Mouse (Mus musculus) erythroid progenitor cell, adult 5-6 weeks (primary cell): Measurements from ENCODE around the gene Mcm7. TPM values are rescaled to one million over a fixed set of nuclear protein-coding genes. Genes with fewer than 3 reads are reported as not detected.

Source experiments
- ATAC-seq: replicated peaks from 2 replicates; pipeline ENCODE4 v1.8.0; 2016; ENCODE audit warnings: moderate number of reproducible peaks, mild to moderate bottlenecking, moderate TSS enrichment, inconsistent platforms; ENCODE audit not compliant: poor library complexity, low FRiP score, severe bottlenecking
- total RNA-seq, 2 experiments: library from RNA; stranded (forward) in 1 of 2; stranded (reverse) in 1 of 2; fragments of 150-400 nt in 1 of 2; fragments of 186-747, 209-891 nt in 1 of 2; gene quantifications; 2 replicates each; pipeline versions ENCODE4 v1.2.3 to v1.2.4; 2015 to 2017; ENCODE audit warnings: low replicate concordance in 2 of 2

The Mcm7 gene
- total RNA-seq, 2 experiments from 2014 or later: 223 to 304 TPM

DNA sequence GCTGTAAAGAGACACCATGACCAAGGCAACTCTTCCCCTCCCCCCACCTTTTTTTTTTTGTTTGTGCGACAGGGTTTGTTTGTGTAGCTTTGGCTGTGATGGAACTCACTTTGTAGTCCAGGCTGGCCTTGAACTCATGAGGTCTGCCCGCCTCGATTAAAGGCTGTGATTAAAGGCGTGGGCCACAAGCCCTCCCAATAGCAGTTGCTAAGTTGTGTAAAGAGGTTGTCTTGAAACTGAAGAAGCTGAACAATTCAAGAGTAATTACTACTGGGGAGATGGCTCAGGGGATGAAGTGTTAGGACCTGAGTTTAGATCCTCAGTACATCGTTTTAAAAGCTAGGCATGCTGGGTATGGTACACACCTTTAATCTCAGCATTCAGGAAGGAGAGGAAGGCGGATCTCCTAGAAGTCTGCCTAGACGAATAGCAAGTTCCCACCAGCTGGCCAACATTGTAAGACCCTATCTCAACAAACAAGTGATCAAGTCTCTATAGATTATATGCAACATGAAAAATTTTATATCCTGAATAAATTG lies 11.9 kb downstream of the Mcm7 start:
- ATAC-seq: no peak

DNA sequence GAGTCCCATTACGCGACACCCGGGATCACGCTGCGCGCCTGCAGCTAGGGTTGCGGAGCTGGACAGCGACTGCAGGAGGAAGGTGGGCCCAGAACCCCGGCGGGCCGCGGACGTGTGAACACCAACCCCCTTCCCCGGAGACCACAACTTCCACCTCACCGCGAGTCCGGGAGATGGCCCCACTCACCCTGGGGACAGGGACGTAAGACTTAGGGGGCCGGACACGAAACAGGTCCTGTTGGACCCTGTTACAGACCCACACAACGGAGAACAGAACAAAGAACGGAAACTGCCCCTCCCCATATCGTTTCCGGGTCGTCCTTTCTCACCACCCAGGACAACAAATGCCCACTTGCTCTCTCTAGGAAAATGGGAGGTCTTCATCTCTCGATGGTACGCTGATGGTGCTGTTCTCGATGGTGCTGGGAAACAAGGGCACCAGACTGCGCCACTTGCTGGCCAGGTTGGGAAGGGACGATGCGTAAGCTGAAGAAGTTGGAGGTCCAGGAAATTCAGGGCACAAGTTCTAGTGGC lies 16.7 kb downstream of the Mcm7 start, which contains the start of gene Zfp113:
Gene Zfp113, minus strand, starts transcription at position 302 of the 534 bp plus-strand sequence.
- peak; percentile 95 for ATAC-seq

GRCm38 (mm10) chr5:138154390-138154789 lies 17.8 kb downstream of the Mcm7 start:
- ATAC-seq: no peak

GRCm38 (mm10) chr5:138138585-138138984 lies 33.6 kb downstream of the Mcm7 start:
- ATAC-seq: no peak

DNA sequence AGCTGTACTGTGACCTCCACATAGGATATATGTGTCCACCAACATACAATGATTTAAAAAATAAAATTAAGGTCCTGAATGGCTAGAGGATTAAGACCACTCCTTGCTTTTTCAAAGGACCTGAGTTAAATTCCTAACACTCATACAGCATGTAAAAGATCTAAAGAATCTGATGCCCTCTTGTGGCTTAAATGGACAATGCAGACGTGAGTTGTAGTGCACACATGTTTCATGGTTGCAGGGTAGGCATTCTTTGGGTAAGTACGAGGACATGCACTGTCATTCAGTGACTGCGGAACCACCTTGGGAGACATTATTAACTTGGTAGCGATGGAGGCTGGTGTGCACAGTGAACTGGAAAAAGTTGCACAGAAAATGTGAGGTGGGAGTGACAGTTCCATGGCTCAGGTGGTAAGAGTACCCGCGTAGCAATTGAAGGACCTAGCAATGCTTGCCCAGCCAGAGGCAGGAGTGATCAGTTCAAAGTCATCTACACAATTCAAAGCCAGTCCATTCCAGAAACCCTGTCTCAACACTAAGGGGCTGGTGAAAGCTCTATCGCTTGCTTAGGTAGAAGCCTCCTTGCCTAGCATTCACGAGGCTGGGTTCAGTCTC lies 34.2 kb downstream of the Mcm7 start:
- ATAC-seq: peak; percentile 80

GRCm38 (mm10) chr5:138137257-138137656 lies 35.0 kb downstream of the Mcm7 start:
- 0 out of 2 replicates have a peak, but pooled peaks have one; percentile 40 for ATAC-seq

GRCm38 (mm10) chr5:138132425-138133064 lies 39.7 kb downstream of the Mcm7 start:
- ATAC-seq: no peak

DNA sequence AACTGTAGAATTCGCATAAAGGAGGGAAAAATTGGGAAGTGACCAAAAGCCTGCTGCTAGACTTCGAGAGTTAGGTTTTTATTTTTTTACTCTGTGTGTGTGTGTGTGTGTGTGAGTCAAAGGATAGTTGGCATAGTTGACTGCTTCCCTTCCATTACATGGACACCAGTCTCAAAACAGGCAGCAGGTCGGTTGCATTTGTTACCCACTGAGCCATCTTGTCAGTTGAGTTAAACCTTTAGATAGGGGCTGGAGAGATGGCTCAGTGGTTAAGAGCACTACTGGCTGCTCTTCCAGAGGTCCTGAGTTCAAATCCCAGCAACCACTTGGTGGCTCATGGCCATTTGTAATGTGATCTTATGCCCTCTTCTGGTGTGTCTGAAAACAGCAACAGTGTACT lies 54.2 kb downstream of the Mcm7 start:
- no peak for ATAC-seq

DNA sequence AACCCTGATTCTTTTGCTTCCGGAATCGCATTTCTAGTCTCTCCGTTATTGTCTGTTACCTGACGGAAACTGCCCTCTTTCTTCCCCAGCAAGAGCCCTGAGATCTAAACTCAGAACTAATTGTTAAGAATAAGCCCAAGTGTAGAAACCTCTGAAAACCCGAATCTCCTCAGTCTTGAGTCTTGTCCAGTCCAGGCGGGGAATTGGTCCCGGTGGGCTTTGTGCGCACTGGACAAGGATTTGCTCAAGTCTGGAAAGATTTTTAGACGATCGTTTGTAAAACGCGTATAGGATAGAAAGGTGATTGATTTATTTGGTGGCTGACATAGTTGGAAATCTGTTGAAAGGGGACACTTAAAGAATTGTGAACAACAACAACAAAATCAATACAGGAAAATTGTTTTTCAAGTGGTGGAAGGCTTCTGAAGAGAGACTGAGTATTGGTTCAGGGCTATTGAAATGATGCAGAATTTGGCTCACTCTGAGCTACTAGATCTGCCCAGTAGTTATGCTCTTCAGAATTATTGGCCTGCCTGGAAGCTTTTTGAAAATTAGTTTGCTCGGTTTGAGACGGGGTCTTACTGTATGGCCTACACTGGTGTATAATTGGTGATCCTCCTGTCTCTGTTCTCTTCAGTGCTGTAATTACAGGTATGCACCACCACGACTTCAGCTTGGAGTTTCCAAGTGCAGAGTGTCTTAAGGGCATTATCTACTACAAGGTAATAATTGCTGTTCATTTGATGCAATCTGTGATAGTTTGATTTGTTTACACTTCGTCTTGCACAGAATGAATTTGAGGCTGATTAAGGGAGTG lies 54.8 kb downstream of the Mcm7 start:
- peak; percentile 39; the same call in 1 of the 2 replicates for ATAC-seq

DNA sequence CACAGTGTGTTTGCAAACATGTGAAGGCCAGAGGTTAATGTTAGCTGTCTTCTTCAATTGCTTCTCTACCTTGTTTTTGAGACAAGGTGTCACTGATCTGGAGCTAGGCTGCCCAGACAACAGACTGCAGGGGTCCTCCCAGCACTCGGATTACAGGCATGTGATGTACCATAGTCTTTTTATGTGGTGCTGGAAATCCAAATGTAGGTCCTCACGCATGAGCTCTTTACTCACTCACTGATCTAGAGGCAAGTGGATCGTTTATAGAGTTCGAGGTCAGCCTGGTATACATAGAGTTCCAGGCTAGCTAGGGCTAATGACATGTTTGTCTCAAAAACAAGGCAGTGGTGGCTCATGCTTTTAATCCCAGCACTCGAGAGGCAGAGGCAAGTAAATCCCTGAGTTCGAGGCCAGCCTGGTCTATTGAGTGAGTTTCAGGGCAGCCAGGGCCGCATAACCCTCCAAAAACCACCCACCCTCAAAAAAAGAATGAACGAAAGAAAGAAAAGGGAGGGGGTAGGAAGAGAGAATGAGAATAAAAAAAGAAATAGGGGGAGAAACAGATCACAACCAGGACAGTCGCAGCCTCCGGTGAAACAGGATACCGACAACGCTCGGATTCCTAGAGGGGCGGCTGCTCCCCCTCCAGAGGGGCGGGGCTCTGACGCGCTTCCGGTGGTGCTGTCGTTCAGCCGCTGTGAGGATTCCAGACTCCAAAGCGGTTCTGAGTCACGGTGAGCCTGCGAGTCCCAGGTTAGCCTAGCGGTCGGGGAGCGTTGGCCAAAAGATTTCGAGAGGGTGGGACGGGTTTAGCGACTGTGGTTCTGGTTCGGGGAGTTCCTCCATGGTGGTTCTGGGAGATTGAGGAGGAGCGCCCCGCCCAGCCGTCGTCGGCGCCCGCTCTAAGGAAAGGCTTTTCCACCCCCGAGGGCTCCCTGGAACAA lies 55.7 kb downstream of the Mcm7 start, which contains the start of gene Zscan21:
Gene Zscan21, plus strand, starts transcription at position 649 of the 944 bp plus-strand sequence.
- ATAC-seq: peak; percentile 99

Other genes with a start within 250 kb of the Mcm7 start
- gene Gjc3, start 209.3 kb downstream of the Mcm7 start, total RNA-seq (2015; ENCODE audit: low replicate concordance): not detected in 2 replicates
- not detected in 2 replicates for gene Gjc3, start 209.3 kb downstream of the Mcm7 start, total RNA-seq (2017; ENCODE audit: low replicate concordance)
- gene Azgp1, start 190.9 kb downstream of the Mcm7 start, total RNA-seq (2015; ENCODE audit: low replicate concordance): not detected in 2 replicates
- gene Azgp1, start 190.9 kb downstream of the Mcm7 start, total RNA-seq (2017; ENCODE audit: low replicate concordance): not detected in 2 replicates
- gene Smok3a, start 151.2 kb downstream of the Mcm7 start, total RNA-seq (2015; ENCODE audit: low replicate concordance): not detected in 2 replicates
- not detected in 2 replicates for gene Smok3a, start 151.2 kb downstream of the Mcm7 start, total RNA-seq (2017; ENCODE audit: low replicate concordance)
- not detected in 2 replicates for gene Smok3b, start 151.0 kb downstream of the Mcm7 start, total RNA-seq (2015; ENCODE audit: low replicate concordance)
- gene Smok3b, start 151.0 kb downstream of the Mcm7 start, total RNA-seq (2017; ENCODE audit: low replicate concordance): not detected in 2 replicates
- gene Smok3c, start 119.2 kb downstream of the Mcm7 start, total RNA-seq (2015; ENCODE audit: low replicate concordance): not detected in 2 replicates
- gene Smok3c, start 119.2 kb downstream of the Mcm7 start, total RNA-seq (2017; ENCODE audit: low replicate concordance): not detected in 2 replicates
- gene Zkscan1, start 87.3 kb downstream of the Mcm7 start, total RNA-seq (2015; ENCODE audit: low replicate concordance): 12.6 and 20.5 TPM in 2 replicates
- 14.4 and 16.7 TPM in 2 replicates for gene Zkscan1, start 87.3 kb downstream of the Mcm7 start, total RNA-seq (2017; ENCODE audit: low replicate concordance)
- gene Zscan21, start 55.5 kb downstream of the Mcm7 start, total RNA-seq (2015; ENCODE audit: low replicate concordance): 14.7 and 16.6 TPM in 2 replicates
- gene Zscan21, start 55.5 kb downstream of the Mcm7 start, total RNA-seq (2017; ENCODE audit: low replicate concordance): 5.7 and 12.6 TPM in 2 replicates
- gene Zfp113, start 16.7 kb downstream of the Mcm7 start, total RNA-seq (2015; ENCODE audit: low replicate concordance): 3.4 and 8.6 TPM in 2 replicates
- 2.0 and 4.1 TPM in 2 replicates for gene Zfp113, start 16.7 kb downstream of the Mcm7 start, total RNA-seq (2017; ENCODE audit: low replicate concordance)
- gene Cops6, start 11.4 kb downstream of the Mcm7 start, total RNA-seq (2015; ENCODE audit: low replicate concordance): 34.2 and 54.1 TPM in 2 replicates
- 10.1 and 22.2 TPM in 2 replicates for gene Cops6, start 11.4 kb downstream of the Mcm7 start, total RNA-seq (2017; ENCODE audit: low replicate concordance)
- 9.6 and 16.2 TPM in 2 replicates for gene Ap4m1, start 420 bp downstream of the Mcm7 start, total RNA-seq (2015; ENCODE audit: low replicate concordance)
- 18.1 and 19.4 TPM in 2 replicates for gene Ap4m1, start 420 bp downstream of the Mcm7 start, total RNA-seq (2017; ENCODE audit: low replicate concordance)
- gene Taf6, start 15.0 kb upstream of the Mcm7 start, total RNA-seq (2015; ENCODE audit: low replicate concordance): 40.4 and 42.3 TPM in 2 replicates
- 21.8 and 30.3 TPM in 2 replicates for gene Taf6, start 15.0 kb upstream of the Mcm7 start, total RNA-seq (2017; ENCODE audit: low replicate concordance)
- gene Cnpy4, start 15.1 kb upstream of the Mcm7 start, total RNA-seq (2015; ENCODE audit: low replicate concordance): 13.0 and 23.8 TPM in 2 replicates
- 23.5 and 29.3 TPM in 2 replicates for gene Cnpy4, start 15.1 kb upstream of the Mcm7 start, total RNA-seq (2017; ENCODE audit: low replicate concordance)
- gene Mblac1, start 21.9 kb upstream of the Mcm7 start, total RNA-seq (2015; ENCODE audit: low replicate concordance): 0.72 TPM in 1 of 2 replicates, not detected in the other
- gene Mblac1, start 21.9 kb upstream of the Mcm7 start, total RNA-seq (2017; ENCODE audit: low replicate concordance): 0.53 and 1.4 TPM in 2 replicates
- 0.84 and 1.1 TPM in 2 replicates for gene Nxpe5, start 53.5 kb upstream of the Mcm7 start, total RNA-seq (2015; ENCODE audit: low replicate concordance)
- 0.39 TPM in 1 of 2 replicates, not detected in the other for gene Nxpe5, start 53.5 kb upstream of the Mcm7 start, total RNA-seq (2017; ENCODE audit: low replicate concordance)
- 22.3 and 26.4 TPM in 2 replicates for gene Lamtor4, start 83.1 kb upstream of the Mcm7 start, total RNA-seq (2015; ENCODE audit: low replicate concordance)
- 4.6 and 5.4 TPM in 2 replicates for gene Lamtor4, start 83.1 kb upstream of the Mcm7 start, total RNA-seq (2017; ENCODE audit: low replicate concordance)
- 15.5 and 16.8 TPM in 2 replicates for gene BC037034, start 91.6 kb upstream of the Mcm7 start, total RNA-seq (2015; ENCODE audit: low replicate concordance)
- gene BC037034, start 91.6 kb upstream of the Mcm7 start, total RNA-seq (2017; ENCODE audit: low replicate concordance): 7.6 and 8.9 TPM in 2 replicates
- not detected in 2 replicates for gene Gal3st4, start 100.4 kb upstream of the Mcm7 start, total RNA-seq (2015; ENCODE audit: low replicate concordance)
- not detected in 2 replicates for gene Gal3st4, start 100.4 kb upstream of the Mcm7 start, total RNA-seq (2017; ENCODE audit: low replicate concordance)
- gene Gm43720, start 107.5 kb upstream of the Mcm7 start, total RNA-seq (2015; ENCODE audit: low replicate concordance): not detected in 2 replicates
- gene Gm43720, start 107.5 kb upstream of the Mcm7 start, total RNA-seq (2017; ENCODE audit: low replicate concordance): not detected in 2 replicates
- gene Gpc2, start 107.6 kb upstream of the Mcm7 start, total RNA-seq (2015; ENCODE audit: low replicate concordance): not detected in 2 replicates
- 0.39 TPM in 1 of 2 replicates, not detected in the other for gene Gpc2, start 107.6 kb upstream of the Mcm7 start, total RNA-seq (2017; ENCODE audit: low replicate concordance)
- 52.4 and 92.6 TPM in 2 replicates for gene Stag3, start 107.8 kb upstream of the Mcm7 start, total RNA-seq (2015; ENCODE audit: low replicate concordance)
- 51.5 and 56.2 TPM in 2 replicates for gene Stag3, start 107.8 kb upstream of the Mcm7 start, total RNA-seq (2017; ENCODE audit: low replicate concordance)
- not detected in 2 replicates for gene Pvrig, start 169.5 kb upstream of the Mcm7 start, total RNA-seq (2015; ENCODE audit: low replicate concordance)
- not detected in 2 replicates for gene Pvrig, start 169.5 kb upstream of the Mcm7 start, total RNA-seq (2017; ENCODE audit: low replicate concordance)